Mouse (Mus musculus) forebrain, embryonic 15.5 days (tissue): Measurements from ENCODE around the gene Sdad1. TPM values are rescaled to one million over a fixed set of nuclear protein-coding genes. Genes with fewer than 3 reads are reported as not detected.

Experiments used
- ATAC-seq: fragments of 200-750 bp; cut with Nextera tagmentation; replicated peaks from 2 replicates; pipeline ENCODE4 v1.8.0; 2017; ENCODE audit warnings: mild to moderate bottlenecking, moderate TSS enrichment, moderate library complexity
- H3K27ac ChIP-seq: fragments of 300-500 bp; sonication (generic); replicated peaks from 2 replicates; pipeline ENCODE4 v1.5.1; 2015; ENCODE audit warnings: mild to moderate bottlenecking, inconsistent platforms
- H3K27me3 ChIP-seq: fragments of 300-500 bp; sonication (generic); 2 replicates; pipeline ENCODE4 v1.6.1; 2015; ENCODE audit warnings: inconsistent platforms
- H3K36me3 ChIP-seq: fragments of 300-500 bp; sonication (generic); 2 replicates; pipeline ENCODE4 v1.6.1; 2015; ENCODE audit warnings: mild to moderate bottlenecking, inconsistent platforms
- H3K4me1 ChIP-seq: fragments of 300-500 bp; sonication (generic); 2 replicates; pipeline ENCODE4 v1.6.1; 2015; ENCODE audit warnings: inconsistent platforms
- H3K4me2 ChIP-seq: fragments of 300-500 bp; sonication (generic); replicated peaks from 2 replicates; pipeline ENCODE4 v1.6.1; 2015; ENCODE audit warnings: mild to moderate bottlenecking, inconsistent platforms
- H3K4me3 ChIP-seq: fragments of 300-500 bp; sonication (generic); 2 replicates; pipeline ENCODE4 v1.5.1; 2015; ENCODE audit warnings: mild to moderate bottlenecking, inconsistent platforms
- H3K9ac ChIP-seq: fragments of 300-500 bp; sonication (generic); replicated peaks from 2 replicates; pipeline ENCODE4 v1.6.1; 2015; ENCODE audit warnings: mild to moderate bottlenecking, inconsistent platforms
- H3K9me3 ChIP-seq: fragments of 300-500 bp; sonication (generic); 2 replicates; pipeline ENCODE4 v1.6.1; 2016; ENCODE audit warnings: inconsistent platforms
- WGBS: fragments of 180-500 bp; shearing (Covaris S2); methylation state at CpG from one replicate; pipeline ENCODE4 v1.1.7; 2015; ENCODE audit warnings: mixed read lengths; 5-methylcytosine and 5-hydroxymethylcytosine counted together
- polyA plus RNA-seq: library from polyadenylated mRNA; unstranded; fragments of >200 nt; fragmentation: Nextera tagmentation; extraction: Ambion mirVana; gene quantifications from 2 replicates; pipeline ENCODE4 v1.2.1, GENCODE M21; 2015

Sdad1 gene
- polyA plus RNA-seq, 1 experiment from 2014 or later, result 32.3 TPM

GRCm38 (mm10) chr5:92256218-92256617, 54.1 kb downstream of the Sdad1 start, which contains the start of gene Ppef2:
TSS of gene Ppef2 (minus strand) at chr5:92256278.
- WGBS, result 10% methylated on average over 6 of the region's 6 CpGs
- Histone ChIP-seq H3K27me3 (no peaks in the 10 kb centered on the region), H3K4me2 (no peak within 1 kb of the TSS), H3K9me3 (no peaks in the 10 kb centered on the region), H3K9ac (no peak within 1 kb of the TSS), H3K36me3 (no peaks in the 10 kb centered on the region), H3K4me1 (peaks cover 9% of the 10 kb centered on the region), H3K27ac (no peak within 1 kb of the TSS), H3K4me3 (no peak within 1 kb of the TSS)
- no peak for ATAC-seq

- 79% methylated on average over 6 of the region's 6 CpGs for WGBS
- no peak for ATAC-seq
These were observed 55.8 kb downstream of the Sdad1 start for GRCm38 (mm10) chr5:92254476-92254875.

GRCm38 (mm10) chr5:92252797-92253343, 57.4 kb downstream of the Sdad1 start:
- peaks cover 9% of the 10 kb centered on the region for H3K4me1 ChIP-seq
- H3K9me3 ChIP-seq, result no peaks in the 10 kb centered on the region
- no peaks in the 10 kb centered on the region for H3K36me3 ChIP-seq
- H3K27me3 ChIP-seq, result no peaks in the 10 kb centered on the region
- peak overlapping the region; percentile 19 for H3K4me3 ChIP-seq
- no peak overlapping the region for H3K27ac ChIP-seq
- H3K9ac ChIP-seq, result peak overlapping the region; percentile 26
- H3K4me2 ChIP-seq, result peak overlapping the region; percentile 40
- 17% methylated on average over 18 of the region's 18 CpGs for WGBS
- peak; percentile 61 for ATAC-seq

More at GRCm38 (mm10) chr5:92254476-92254875, 55.8 kb downstream of the Sdad1 start:
- Histone ChIP-seq H3K4me2 (no peak overlapping the region), H3K27me3 (no peaks in the 10 kb centered on the region), H3K36me3 (no peaks in the 10 kb centered on the region), H3K9ac (no peak overlapping the region), H3K27ac (no peak overlapping the region), H3K4me3 (no peak overlapping the region), H3K9me3 (no peaks in the 10 kb centered on the region), H3K4me1 (peaks cover 9% of the 10 kb centered on the region)

GRCm38 (mm10) chr5:92252031-92252430, 58.2 kb downstream of the Sdad1 start:
- ATAC-seq, result no peak
- H3K9ac ChIP-seq, result no peak overlapping the region
- H3K27me3 ChIP-seq, result no peaks in the 10 kb centered on the region
- H3K4me3 ChIP-seq, result no peak overlapping the region
- peaks cover 9% of the 10 kb centered on the region for H3K4me1 ChIP-seq
- WGBS, result 93% methylated on average over 6 of the region's 6 CpGs
- no peak overlapping the region for H3K4me2 ChIP-seq
- no peaks in the 10 kb centered on the region for H3K36me3 ChIP-seq
- no peak overlapping the region for H3K27ac ChIP-seq
- no peaks in the 10 kb centered on the region for H3K9me3 ChIP-seq

- Histone ChIP-seq H3K27me3 (no peaks in the 10 kb centered on the region), H3K4me2 (no peak overlapping the region), H3K4me3 (no peak overlapping the region), H3K27ac (no peak overlapping the region), H3K9ac (no peak overlapping the region), H3K36me3 (no peaks in the 10 kb centered on the region), H3K4me1 (peaks cover 9% of the 10 kb centered on the region), H3K9me3 (no peaks in the 10 kb centered on the region)
- 86% methylated on average over 11 of the region's 11 CpGs for WGBS
- no peak for ATAC-seq
These were observed 61.7 kb downstream of the Sdad1 start for GRCm38 (mm10) chr5:92248614-92249013.

GRCm38 (mm10) chr5:92245483-92245882, 64.8 kb downstream of the Sdad1 start:
- ATAC-seq, result no peak
- no peaks in the 10 kb centered on the region for H3K27me3 ChIP-seq
- 92% methylated on average over 9 of the region's 9 CpGs for WGBS

GRCm38 (mm10) chr5:92244900-92245299, 65.4 kb downstream of the Sdad1 start:
- H3K27me3 ChIP-seq, result no peaks in the 10 kb centered on the region
- ATAC-seq, result no peak
- peaks cover under 1% of the 10 kb centered on the region; the same call in 1 of the 2 replicates for H3K4me1 ChIP-seq
- no peak overlapping the region for H3K4me2 ChIP-seq
- 100% methylated on average over 2 of the region's 2 CpGs for WGBS
- H3K9ac ChIP-seq, result no peak overlapping the region
- H3K36me3 ChIP-seq, result no peaks in the 10 kb centered on the region
- no peak overlapping the region for H3K4me3 ChIP-seq
- H3K27ac ChIP-seq, result no peak overlapping the region
- no peaks in the 10 kb centered on the region for H3K9me3 ChIP-seq

More at GRCm38 (mm10) chr5:92245483-92245882, 64.8 kb downstream of the Sdad1 start:
- Histone ChIP-seq H3K9ac (no peak overlapping the region), H3K4me3 (no peak overlapping the region), H3K9me3 (no peaks in the 10 kb centered on the region), H3K4me1 (no peaks in the 10 kb centered on the region), H3K27ac (no peak overlapping the region), H3K4me2 (no peak overlapping the region), H3K36me3 (no peaks in the 10 kb centered on the region)

GRCm38 (mm10) chr5:92240769-92241168, 69.5 kb downstream of the Sdad1 start:
- Histone ChIP-seq H3K4me1 (peaks cover 4% of the 10 kb centered on the region; the same call in 1 of the 2 replicates), H3K36me3 (no peaks in the 10 kb centered on the region), H3K4me2 (no peak overlapping the region), H3K27ac (no peak overlapping the region), H3K4me3 (no peak overlapping the region), H3K9me3 (no peaks in the 10 kb centered on the region), H3K9ac (no peak overlapping the region), H3K27me3 (no peaks in the 10 kb centered on the region)
- 74% methylated on average over 12 of the region's 12 CpGs for WGBS
- ATAC-seq, result peak; percentile 71

- H3K27ac ChIP-seq, result no peak overlapping the region
These were observed 70.7 kb downstream of the Sdad1 start for GRCm38 (mm10) chr5:92239333-92240232.

DNA sequence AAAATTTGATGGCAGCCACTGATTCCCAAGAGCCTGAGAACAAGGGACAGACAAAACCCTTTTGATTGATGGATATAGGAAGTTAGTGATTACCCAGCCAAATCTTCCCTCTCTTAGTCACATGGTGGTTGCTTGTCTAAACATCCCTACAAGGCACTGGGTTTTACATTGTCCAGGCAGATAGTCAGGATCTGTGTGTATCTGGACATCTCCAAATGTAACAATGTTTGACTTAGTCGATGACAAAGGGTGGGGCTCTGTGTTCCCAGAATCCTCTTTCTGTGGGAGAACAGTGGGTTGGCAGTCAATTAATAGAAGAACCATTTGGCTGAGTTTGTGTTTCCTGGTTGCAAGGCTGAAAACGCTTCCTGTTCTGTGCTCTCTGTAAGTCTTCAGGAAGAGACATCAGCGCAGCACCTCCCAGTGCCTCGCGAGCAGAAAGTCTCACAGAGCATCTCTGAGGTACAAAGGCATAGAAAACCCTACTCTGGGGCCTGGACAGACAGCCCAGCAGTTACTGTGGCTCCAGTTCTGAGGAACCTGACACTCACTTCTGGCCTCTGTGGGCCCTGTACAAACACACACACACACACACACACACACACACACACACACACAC, 75.2 kb downstream of the Sdad1 start:
- no peak for ATAC-seq
- no peak overlapping the region for H3K4me3 ChIP-seq
- no peaks in the 10 kb centered on the region for H3K36me3 ChIP-seq
- 82% methylated on average over 5 of the region's 5 CpGs for WGBS
- H3K27ac ChIP-seq, result no peak overlapping the region
- no peaks in the 10 kb centered on the region for H3K9me3 ChIP-seq
- no peak overlapping the region for H3K4me2 ChIP-seq
- H3K4me1 ChIP-seq, result peaks cover 4% of the 10 kb centered on the region; the same call in 1 of the 2 replicates
- H3K27me3 ChIP-seq, result no peaks in the 10 kb centered on the region
- no peak overlapping the region for H3K9ac ChIP-seq

More at GRCm38 (mm10) chr5:92239333-92240232, 70.7 kb downstream of the Sdad1 start:
- WGBS, result 43% methylated on average over 29 of the region's 29 CpGs
- Histone ChIP-seq H3K27me3 (no peaks in the 10 kb centered on the region), H3K9me3 (no peaks in the 10 kb centered on the region), H3K4me3 (peak overlapping the region; percentile 8; the same call in 1 of the 2 replicates), H3K4me2 (peak overlapping the region; percentile 22), H3K9ac (no peak overlapping the region), H3K4me1 (peaks cover 4% of the 10 kb centered on the region; the same call in 1 of the 2 replicates), H3K36me3 (no peaks in the 10 kb centered on the region)
- peak; percentile 46 for ATAC-seq
